Mouse (Mus musculus) embryonic stem cell, embryonic (primary cell): ENCODE measurements at regions not wholly inside any gene's neighbourhood (a gene's known extent, or its start where the extent isn't known, plus 50 kb on each side); places are given as distances from the start of the nearest gene placed in this dataset.

Experiments used
- CTCF ChIA-PET, 4 experiments: fragments of 300-600 bp in 2 of 4; fragments of 350-600 bp in 2 of 4; sonication (Branson Sonifier 250); formaldehyde crosslinking; loops; one replicate each; lab custom pipeline; 2022; ENCODE audit warnings: inconsistent platforms in 2 of 4; lab: Charles Lee
- POLR2A ChIA-PET, 4 experiments: fragments of 300-600 bp in 2 of 4; fragments of 350-600 bp in 2 of 4; sonication (Branson Sonifier 250); formaldehyde crosslinking; loops; one replicate each; lab custom pipeline; 2022; ENCODE audit warnings: antibody characterized with exemption in 4 of 4, inconsistent platforms in 1 of 4; lab: Charles Lee

DNA sequence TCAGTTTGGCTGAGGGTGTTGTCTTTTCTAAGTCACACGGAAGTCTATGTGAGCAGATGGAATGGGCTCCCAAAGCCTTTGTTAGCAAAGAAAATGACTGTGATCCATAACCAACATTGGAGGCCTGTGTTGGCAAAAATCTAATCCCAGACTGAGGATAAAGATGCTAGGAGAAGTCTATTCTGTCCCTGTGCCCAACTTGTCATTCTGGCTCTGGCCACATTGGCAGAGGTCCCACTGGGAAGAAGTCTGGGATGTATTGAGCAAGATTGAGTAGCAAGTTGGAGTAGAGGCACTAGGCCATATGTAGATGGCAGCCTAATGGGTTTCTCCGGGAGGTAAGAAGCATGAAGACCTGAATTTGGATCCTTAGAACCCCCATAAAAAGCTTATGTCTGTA lies 54.1 kb downstream of the Nog start:
- POLR2A ChIA-PET, result no interaction called here
- CTCF ChIA-PET, result interaction anchor here in 1 of 4 experiments (1.0 kb wide), 1 partner anchor 147 kb away, joined by 3 read pairs; no protein-coding TSS in a partner anchor

DNA sequence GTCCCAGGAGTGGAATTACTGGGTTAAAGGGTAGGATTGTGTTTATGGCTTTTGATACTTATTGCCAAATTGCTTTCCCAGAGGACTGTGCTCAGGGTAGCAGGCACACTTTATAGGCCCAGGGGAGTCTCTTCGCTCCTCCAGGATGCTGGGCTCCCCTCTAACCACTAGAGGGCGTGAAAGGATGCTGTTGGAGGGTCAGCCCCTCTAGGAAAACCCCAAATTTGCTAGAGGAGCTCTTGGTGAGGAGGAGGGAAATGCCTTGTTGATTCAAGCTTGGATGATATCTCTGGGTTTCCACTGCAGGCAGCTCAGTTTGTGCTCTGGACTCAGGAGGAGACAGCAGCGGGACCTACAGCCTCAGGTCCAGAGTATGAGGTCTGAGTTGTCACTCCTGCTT lies 58.8 kb downstream of the Nog start:
- ChIA-PET POLR2A (interaction anchor here in 1 of 4 experiments (1.1 to 1.2 kb wide), 2 partner anchors 99 to 144 kb away, joined by 3 read pairs; no protein-coding TSS in a partner anchor), CTCF (interaction anchor here (0.5 to 1.5 kb wide), 18 partner anchors 9 to 983 kb away, joined by 3 to 11 read pairs (median 4); partner anchors contain the start of gene Nog (in 1 of the 4))

DNA sequence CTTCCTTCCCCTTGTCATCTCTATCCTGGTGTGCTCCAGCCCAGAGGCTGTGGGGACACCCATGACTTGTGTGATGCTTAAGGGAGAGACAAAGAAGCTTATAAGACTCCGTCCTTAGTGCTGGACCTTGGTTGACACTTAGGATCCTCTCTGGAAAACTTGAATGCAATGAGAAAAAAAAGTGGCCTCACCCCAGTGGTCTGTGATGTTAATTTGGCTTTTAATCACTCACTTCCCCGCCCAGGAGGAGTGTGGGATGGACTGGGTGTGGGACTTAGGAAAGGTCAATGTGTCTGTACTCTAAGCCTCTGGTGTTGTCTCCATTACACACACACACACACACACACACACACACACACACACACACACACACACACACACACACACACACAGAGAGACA lies 60.0 kb downstream of the Nog start:
- ChIA-PET CTCF (interaction anchor here (0.6 to 1.0 kb wide), 5 partner anchors 61 to 577 kb away, joined by 3 to 15 read pairs (median 3); no protein-coding TSS in a partner anchor), POLR2A (interaction anchor here in 3 of 4 experiments (0.6 to 1.2 kb wide), 4 partner anchors 10 to 1604 kb away, joined by 3 to 4 read pairs (median 3); no protein-coding TSS in a partner anchor)

DNA sequence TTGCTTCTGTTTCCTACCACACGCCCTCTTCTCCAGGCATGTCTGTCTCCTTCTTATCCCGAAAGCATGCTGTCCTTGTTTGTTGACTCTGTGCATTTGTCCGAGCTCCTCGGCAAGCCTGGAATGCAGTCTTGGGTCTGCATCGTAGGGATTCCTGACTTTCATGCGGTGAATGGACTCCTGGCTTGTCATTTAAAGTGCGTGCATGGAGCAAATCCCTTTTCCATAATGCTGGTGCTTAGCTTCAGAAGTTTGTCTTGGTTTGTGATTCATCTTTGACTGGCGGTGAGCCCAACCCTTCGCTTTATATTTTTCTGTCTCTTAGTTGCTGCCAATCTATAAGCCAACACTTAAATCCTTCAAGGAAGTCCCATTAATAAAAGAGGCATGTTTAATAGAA lies 62.2 kb downstream of the Nog start:
- ChIA-PET POLR2A (interaction anchor here in 1 of 4 experiments (0.5 kb wide), 1 partner anchor 167 kb away, joined by 5 read pairs; no protein-coding TSS in a partner anchor), CTCF (interaction anchor here in 1 of 4 experiments (1.3 kb wide), 1 partner anchor 75 kb away, joined by 3 read pairs; no protein-coding TSS in a partner anchor)

DNA sequence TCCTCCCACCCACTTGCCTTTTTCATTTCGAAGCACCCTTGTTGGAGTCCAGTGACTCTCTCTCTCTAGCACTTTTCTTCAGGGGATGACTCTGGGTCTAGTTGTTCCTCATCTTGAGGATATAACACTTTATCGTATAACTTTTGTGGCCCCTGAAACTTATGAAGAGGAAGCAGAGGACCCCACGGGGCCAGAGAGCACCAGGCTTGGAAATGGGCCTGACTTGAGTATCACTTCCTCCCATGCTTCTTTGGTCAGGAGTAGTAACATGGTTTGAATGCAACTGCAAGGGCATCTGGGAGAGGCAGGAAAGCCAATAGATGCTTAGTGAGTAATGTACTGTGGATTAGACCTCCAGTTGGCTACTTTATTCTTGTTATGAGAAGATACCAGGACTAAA lies 65.2 kb downstream of the Nog start:
- POLR2A ChIA-PET, result no interaction called here
- CTCF ChIA-PET, result no interaction called here

DNA sequence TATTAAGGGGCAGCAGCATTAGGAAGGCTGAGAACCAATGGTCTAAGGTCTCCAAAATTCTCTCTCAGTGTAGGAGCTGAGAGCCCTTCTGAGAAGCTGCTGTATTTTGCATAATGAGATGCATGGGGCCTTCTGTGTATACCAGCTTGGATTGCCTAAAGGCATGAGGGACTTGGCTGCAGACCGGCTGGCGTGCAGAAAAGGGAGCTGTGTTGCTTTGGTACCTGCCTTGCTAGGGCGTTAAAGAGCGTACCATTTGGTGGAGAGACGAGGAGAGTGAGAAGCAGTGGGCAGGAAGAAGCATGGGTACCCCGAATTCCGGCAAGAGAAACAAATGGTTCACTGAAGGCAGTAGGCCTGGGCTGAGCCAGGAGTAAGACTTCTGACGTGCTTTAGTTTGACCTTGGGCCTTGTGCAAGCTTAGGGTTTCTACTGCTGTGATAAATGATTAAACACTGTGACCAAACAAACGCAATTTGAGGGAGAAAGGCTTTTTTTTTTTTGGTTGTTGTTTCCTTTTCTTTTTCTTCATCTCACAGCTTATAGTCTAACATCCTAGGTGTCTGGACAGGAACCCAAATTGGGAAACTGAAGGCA lies 69.2 kb downstream of the Nog start:
- ChIA-PET POLR2A (interaction anchor here in 2 of 4 experiments (1.2 to 1.4 kb wide), 2 partner anchors 10 to 164 kb away, joined by 3 to 4 read pairs; no protein-coding TSS in a partner anchor), CTCF (interaction anchor here in 1 of 4 experiments (0.6 kb wide), 1 partner anchor 254 kb away, joined by 4 read pairs; no protein-coding TSS in a partner anchor)

DNA sequence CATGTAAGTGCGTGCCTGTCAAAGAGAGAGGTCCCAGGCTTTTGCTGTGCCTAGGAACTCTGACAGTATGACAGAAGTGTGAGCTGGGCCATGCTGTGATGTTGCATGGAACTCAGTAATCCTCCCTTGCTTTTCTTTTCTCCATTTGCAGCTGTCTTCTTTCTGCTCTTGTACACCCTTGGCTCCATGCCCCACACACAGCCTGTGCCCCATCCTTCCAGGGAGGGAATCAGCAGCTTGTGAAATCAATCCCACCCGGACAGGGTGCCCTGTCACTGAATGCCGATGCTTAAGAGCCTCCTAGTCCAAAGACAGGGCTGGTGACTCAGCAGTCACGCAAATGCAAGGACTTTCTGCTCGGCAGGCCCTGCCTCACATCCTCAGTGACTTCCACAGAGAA lies 72.4 kb downstream of the Nog start:
- POLR2A ChIA-PET, result no interaction called here
- CTCF ChIA-PET, result interaction anchor here in 1 of 4 experiments (0.6 kb wide), 1 partner anchor 73 kb away, joined by 3 read pairs; no protein-coding TSS in a partner anchor

DNA sequence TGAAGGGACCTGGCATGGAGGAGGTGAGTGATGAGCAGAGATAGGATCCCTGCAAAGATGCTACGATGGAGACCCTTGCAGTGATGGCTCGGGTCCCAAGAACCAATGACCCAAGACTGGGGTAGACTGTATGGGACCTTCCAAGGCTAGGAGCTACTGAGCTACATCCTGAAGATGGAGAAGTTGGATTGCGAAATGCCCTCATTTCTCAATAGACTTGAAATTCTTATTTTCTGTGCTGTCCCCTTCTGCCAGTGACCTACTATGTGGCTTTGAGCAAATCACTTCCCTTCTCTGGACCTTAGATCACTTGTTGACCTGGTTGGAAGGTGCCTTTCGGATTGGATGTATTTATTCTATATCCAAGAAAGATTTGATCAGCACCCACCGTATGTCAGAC lies 88.9 kb downstream of the Nog start:
- ChIA-PET CTCF (no interaction called here), POLR2A (interaction anchor here in 1 of 4 experiments (1.5 kb wide), 1 partner anchor 26 kb away, joined by 4 read pairs; no protein-coding TSS in a partner anchor)

DNA sequence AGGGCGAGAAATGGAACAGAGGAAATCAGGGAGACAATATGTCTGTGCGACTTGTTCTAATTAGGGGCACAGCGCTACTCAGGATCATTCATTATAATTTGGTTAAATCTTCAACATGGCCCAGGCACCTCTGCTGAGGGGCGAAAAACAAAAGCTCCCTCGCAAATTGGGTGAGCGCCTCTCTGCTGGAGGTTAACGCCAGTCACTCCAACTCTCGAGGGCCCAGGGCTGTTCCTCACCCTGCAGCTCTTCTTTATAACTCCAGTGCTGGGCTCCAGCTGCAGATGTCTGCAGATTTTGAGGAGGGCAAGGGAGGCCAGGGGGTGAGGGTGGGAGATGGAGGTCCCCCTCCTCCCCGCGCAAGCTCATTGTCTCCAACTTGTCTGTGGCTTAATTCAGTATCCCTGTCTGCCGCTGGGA lies 92.6 kb downstream of the Nog start:
- POLR2A ChIA-PET, result no interaction called here
- CTCF ChIA-PET, result interaction anchor here in 3 of 4 experiments (0.6 to 1.2 kb wide), 4 partner anchors 34 to 490 kb away, joined by 3 to 8 read pairs (median 6); no protein-coding TSS in a partner anchor

DNA sequence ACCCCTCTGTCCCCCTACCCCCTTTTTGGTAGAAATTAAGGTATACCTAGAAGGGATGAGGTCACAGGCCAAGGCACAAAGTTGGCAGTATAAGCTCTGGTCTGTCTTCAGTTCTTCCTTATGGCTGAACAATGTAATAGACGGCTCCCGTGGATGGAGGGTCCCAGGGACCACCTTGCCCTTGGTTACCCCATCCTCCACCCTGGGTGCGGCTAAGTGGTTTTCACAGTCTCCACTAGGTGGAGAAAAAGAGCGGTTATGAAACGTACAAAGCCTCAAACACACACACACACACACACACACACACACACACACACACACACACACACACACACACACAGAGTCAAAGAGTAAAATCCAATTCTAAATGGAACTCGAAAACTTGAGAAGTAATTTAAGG lies 93.1 kb downstream of the Nog start:
- CTCF ChIA-PET, result interaction anchor here in 1 of 4 experiments (0.6 kb wide), 1 partner anchor 34 kb away, joined by 8 read pairs; no protein-coding TSS in a partner anchor

DNA sequence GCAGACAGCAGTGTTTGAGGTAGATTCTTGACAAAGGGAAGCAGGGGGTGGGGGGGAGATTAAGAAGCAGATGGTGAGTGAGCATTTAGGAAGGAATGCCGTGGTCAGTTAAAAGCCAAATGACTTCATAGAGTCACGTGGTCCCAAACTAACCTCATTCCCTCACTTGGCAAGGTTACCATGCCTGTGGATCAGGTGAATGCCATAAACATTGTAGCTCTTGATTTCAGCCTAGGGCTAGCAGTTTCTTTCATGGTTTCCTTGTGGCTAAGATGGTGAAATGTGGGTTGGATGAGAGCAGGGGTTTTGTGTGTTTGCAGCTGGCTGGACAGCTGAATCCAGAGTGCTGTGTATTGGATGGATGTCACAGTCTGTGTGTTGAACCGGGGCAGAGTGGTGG lies 95.3 kb downstream of the Nog start:
- POLR2A ChIA-PET, result no interaction called here
- CTCF ChIA-PET, result no interaction called here

More for the DNA sequence above, 93.1 kb downstream of the Nog start:
- POLR2A ChIA-PET, result no interaction called here

DNA sequence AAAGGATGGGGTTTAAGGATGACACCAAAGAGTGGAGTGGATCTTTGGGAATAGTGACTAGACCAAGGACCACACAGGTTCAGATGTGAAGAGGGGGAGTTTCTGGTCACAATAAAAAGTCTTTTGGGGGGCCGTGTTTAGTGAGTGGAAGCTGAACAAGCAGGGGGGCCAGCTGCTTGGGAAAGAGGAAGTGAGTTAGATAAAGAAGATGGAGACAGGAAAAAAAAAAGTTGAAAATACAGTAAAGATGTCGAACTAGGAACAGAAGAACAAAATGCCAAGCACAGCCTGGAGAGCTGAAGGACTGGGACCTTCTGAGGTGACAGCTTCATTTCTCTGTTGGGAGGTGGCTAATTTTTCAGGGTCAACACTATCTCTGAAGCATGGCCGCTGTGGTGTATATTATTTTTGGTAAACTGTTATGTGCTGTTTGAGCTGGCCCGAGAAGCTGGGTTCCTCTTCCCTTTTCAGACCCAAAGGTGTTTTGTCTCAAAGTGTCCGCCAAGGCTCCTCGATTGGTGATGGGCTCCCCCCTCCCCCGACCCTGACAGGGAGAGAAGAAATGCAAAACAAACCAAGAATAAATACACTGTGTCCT lies 97.1 kb downstream of the Nog start:
- POLR2A ChIA-PET, result interaction anchor here in 1 of 4 experiments (0.5 to 0.6 kb wide), 2 partner anchors 26 to 27 kb away, joined by 3 read pairs; no protein-coding TSS in a partner anchor
- CTCF ChIA-PET, result interaction anchor here in 2 of 4 experiments (0.9 to 1.2 kb wide), 2 partner anchors 40 to 666 kb away, joined by 3 to 5 read pairs; no protein-coding TSS in a partner anchor

DNA sequence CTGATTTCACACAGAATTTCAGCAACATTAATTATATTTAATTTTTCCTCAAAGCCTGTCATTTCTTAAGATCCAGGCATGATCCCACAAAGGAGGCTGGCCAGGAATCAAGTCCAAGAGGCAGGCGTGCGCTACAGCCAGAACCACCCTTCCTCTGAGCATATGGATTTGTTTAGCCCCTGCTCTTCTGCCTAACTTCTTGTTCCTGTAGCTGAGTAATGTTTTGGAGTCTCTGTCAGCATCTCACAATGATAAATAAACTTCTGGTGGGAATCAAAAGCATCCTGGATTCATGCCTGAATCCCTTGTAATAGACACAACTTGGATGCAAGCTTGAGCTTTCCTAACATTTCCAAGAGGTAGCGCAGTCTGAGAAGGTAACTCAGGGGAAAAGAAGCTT lies 101.7 kb downstream of the Nog start:
- CTCF ChIA-PET, result no interaction called here

DNA sequence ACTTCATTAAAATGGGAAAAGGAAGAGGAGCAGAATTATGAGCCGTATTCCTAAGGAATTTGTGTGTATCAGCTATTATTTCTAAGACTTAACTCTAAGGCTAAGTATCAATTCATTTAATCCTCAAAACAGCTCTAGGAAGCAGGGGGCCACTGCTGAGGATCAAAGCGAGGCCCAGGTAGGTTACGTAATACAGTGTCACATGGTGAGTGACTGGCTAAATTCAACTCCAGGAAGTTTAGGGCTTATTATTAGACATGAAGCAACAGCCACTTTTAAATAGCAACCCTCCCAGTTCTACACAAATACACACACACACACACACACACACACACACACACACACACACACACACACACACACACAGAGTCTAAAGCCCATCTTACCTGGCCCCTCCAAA lies 109.3 kb downstream of the Nog start:
- ChIA-PET CTCF (interaction anchor here in 3 of 4 experiments (0.7 to 1.7 kb wide), 5 partner anchors 13 to 127 kb away, joined by 3 to 6 read pairs (median 3); no protein-coding TSS in a partner anchor), POLR2A (interaction anchor here in 2 of 4 experiments (0.5 to 0.9 kb wide), 3 partner anchors 8 to 1741 kb away, joined by 3 read pairs; no protein-coding TSS in a partner anchor)

More for the DNA sequence above, 101.7 kb downstream of the Nog start:
- POLR2A ChIA-PET, result interaction anchor here in 2 of 4 experiments (0.6 to 0.9 kb wide), 2 partner anchors 25 to 171 kb away, joined by 3 read pairs; no protein-coding TSS in a partner anchor

DNA sequence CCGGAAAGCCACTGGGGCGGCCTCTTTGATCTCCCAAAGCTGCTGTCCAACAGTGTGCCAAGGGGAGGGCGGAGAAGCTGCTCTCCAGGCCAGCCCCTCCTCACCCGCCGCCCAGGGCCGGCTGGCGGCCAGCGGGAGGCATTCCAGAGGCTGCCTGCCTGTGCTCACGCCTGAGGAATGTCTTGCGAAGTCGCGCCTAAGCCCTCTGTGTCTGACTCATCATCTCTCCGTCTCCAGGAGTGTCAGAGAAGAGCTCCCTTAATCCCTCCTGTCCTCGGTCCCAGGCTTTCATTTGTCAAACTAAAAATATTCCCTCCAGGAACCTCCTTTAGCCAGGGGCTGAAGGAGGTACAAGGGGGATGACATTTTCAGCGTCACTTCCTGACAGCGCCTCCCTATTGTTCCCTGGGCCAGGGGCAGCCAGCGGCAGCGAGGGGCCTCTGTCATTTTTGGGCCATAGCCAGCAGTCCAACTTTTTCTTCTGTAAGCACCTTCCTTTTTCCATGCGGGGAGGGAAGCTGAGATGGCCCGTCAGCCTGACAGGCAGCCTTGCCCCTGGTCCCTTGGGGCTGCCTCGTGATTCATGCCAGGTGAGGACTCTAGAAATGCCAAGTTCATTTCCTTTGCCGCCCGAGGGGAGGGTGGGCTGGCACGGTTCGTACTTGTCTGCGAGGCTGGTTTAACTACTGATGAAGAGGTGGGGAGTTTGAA lies 113.4 kb downstream of the Gm525 start:
- CTCF ChIA-PET, result interaction anchor here (0.5 to 1.8 kb wide), 7 partner anchors 8 to 659 kb away, joined by 3 to 5 read pairs (median 3); no protein-coding TSS in a partner anchor
- POLR2A ChIA-PET, result interaction anchor here in 3 of 4 experiments (0.6 to 1.3 kb wide), 8 partner anchors 12 to 329 kb away, joined by 3 to 5 read pairs (median 4); no protein-coding TSS in a partner anchor

DNA sequence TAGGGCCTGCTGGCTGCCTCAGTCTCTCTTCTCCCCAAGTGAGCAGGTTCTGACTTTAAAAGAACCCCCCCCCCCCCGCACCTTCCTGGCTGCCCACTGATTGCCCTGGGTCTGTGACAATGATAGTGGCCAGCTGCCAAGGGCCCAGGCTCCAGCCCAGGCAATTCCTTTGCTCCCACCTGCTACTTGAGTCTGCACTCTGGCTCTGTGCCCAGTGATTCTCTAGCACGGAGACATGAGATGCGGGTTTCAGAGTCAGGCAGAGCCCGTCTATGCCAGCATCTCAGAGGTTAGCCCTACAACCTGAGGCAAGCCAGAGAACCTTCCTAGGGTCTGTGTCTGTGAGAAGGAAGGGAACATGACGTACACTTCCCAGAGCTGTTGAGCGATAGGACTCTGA lies 112.2 kb downstream of the Gm525 start:
- ChIA-PET POLR2A (interaction anchor here in 1 of 4 experiments (0.7 kb wide), 1 partner anchor 288 kb away, joined by 4 read pairs; no protein-coding TSS in a partner anchor), CTCF (interaction anchor here in 2 of 4 experiments (0.7 to 1.8 kb wide), 3 partner anchors 10 to 58 kb away, joined by 3 read pairs; no protein-coding TSS in a partner anchor)

DNA sequence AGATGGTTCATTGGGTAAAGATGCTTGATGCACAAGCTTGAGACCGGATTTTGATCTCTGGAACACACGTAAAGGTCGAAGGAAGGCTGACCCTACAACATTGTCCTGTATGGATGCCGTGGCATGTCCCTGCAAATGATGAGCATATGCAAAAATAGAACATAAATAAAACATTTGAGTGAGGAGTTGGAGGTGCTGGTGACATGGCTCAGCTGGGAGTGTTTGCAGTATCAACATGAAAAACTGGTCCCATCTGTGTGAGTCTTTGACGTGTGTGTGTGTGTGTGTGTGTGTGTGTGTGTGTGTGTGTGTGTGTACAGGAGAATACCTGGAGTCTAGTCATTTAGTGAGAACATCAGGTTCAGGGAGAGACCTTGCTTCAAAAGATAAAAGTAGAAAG lies 107.8 kb downstream of the Gm525 start:
- ChIA-PET POLR2A (interaction anchor here in 1 of 4 experiments (1.4 kb wide), 1 partner anchor 10 kb away, joined by 4 read pairs; no protein-coding TSS in a partner anchor), CTCF (interaction anchor here in 1 of 4 experiments (1.3 kb wide), 1 partner anchor 16 kb away, joined by 5 read pairs; no protein-coding TSS in a partner anchor)

DNA sequence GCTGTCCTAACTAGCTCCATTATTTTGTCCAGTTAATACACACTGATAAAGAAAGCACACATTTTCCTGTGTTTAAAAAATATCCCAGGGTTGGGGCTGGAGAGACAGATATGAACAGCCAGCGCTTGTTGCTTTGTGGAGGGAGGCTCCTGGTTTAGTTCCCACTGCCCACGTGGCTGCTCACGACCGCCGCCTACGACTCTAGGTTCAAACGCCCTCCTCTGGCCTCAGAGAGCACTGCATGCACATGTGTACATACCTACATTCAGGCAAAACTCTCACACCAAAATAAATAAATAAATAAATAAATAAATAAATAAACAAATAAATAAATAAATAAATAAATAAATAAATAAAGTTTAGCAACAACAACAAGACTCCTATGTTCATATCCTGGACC lies 104.8 kb downstream of the Gm525 start:
- CTCF ChIA-PET, result interaction anchor here in 3 of 4 experiments (0.6 to 1.8 kb wide), 8 partner anchors 8 to 125 kb away, joined by 3 to 8 read pairs (median 4); no protein-coding TSS in a partner anchor
- POLR2A ChIA-PET, result interaction anchor here in 2 of 4 experiments (0.6 kb wide), 2 partner anchors 18 to 88 kb away, joined by 3 to 4 read pairs; no protein-coding TSS in a partner anchor
